Mouse (Mus musculus): ENCODE measurements around the gene Olfr826.
"Not testable (repeated sequence)": the region's sequence is repeated elsewhere in the genome, so short reads cannot be mapped to it uniquely, and the experiment has no call there.

Gene Olfr826

DNA sequence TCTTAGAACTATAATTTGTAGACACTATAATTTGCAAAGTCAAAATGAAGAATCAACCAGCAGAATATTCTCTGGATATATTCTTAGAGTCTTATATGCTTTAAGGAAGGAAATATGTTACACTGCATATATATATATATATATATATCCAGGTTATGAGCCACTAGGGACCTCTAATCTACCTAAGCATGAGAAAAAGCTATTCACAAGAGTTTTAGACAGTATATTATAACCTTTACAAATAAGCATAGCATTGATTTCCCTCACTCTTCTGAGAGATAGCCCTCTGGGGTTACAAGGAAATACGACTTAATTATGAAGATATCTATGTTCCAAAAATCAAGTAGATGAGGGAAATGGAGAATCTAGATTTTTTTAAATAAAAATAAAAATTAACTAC, at the start of gene Olfr826:
Gene Olfr826, minus strand, starts transcription at position 101 of the 400 bp plus-strand sequence.
- in situ Hi-C loops (cut with MboI, MseI) = no loop called here

DNA sequence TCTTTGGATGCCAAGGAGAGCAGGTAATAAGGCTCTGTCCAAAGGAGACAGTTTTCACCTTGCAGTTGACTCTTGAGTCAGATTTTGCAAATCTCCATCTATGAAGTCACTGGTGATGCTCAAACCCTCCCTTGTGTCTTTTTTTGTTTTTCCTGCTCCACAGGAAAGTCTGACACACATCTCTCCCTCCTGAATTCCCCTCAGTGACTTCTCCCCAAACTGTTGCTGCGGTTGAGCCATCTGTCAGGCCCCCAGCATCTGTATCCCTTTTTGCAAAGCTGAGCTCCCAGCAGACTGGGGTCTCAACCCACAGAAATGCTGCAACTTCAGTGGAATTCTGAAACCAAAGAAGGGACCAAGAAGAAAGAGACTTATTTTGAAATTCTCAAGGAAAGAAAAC, 48.1 kb upstream of the Olfr826 start:
- in situ Hi-C loops (cut with MboI, MseI) = loop anchor here (5.0 kb wide), 1 partner anchor 65 kb away; no protein-coding TSS in a partner anchor

DNA sequence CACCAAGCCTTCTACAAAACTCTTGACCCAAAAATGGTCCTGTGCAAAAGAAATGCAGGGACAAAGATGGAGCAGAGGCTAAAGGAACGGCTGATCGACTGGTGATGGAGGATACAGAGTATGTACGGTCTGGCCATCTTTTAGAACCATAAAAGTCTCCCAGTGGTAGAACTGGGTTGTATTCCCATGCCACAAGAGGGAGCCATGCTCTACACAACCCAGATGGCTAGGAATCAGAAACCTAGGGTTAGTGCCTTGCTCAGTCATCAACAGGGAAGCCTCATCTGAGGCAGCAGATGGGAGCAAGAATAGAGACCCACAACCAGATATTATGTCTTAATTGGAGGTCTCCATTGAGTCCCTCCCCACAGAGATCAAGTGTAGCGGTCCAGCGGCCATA, 45.6 kb upstream of the Olfr826 start:
- in situ Hi-C loops (cut with MboI, MseI) = no loop called here

DNA sequence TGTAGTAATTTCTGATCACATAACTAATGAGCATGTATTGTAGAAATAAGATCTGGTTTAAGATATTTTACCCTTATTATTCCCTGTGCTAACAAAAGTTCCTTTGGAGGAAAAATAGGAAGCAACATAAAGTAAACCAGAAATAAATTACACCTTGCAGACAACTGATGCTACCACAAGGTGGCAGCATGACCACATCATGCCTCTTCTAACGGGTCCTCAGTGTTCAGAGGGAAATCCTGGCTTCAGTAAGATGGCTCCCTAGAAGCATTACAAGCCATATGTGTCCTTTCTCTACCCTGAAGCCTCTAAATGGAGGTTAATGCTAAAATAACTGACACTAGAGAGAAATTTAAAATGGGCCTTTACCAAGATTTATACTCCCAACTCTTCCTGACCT, 44.3 kb upstream of the Olfr826 start:
- in situ Hi-C loops (cut with MboI, MseI) = no loop called here

DNA sequence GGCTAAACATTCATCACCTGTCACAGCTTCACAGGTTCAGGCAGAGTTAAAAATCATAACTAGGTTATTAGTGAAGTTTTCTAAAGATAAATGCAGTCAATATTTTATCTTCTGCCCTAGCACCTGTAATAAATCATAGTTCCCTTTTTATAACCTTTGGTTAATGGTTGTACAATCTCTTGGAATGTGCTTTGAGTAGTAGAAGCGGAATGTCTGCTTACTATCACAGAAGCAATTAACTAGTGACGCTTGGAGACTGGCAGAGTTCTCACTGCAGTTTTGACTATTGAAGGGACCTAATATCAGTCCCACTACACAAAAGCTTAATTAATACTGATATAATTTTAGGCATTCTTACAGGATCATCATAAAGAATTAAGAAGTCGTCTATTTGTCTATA, 41.0 kb upstream of the Olfr826 start:
- in situ Hi-C loops (cut with MboI, MseI) = no loop called here

DNA sequence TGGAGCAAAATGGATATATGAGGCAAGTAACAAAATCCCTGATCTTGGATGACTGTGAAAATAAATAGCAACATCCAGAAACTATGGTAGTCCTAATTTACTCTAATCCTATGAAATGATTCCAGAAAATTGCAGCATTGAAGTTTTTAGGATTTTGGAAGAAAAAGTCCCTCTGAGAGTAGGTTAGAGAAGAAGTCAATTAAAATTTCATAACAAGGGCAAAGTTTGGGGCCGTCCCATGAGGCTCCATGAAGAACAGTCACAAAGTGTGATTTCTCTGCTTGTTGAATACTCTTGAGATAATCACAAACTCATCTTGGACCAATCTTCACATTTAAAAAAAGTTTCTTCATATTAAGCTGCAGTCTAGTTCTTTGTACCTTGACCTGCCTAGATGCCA, 30.3 kb upstream of the Olfr826 start, which contains the start of gene Olfr827:
Gene Olfr827, minus strand, starts transcription at position 101 of the 400 bp plus-strand sequence.
- in situ Hi-C loops (cut with MboI, MseI) = no loop called here

DNA sequence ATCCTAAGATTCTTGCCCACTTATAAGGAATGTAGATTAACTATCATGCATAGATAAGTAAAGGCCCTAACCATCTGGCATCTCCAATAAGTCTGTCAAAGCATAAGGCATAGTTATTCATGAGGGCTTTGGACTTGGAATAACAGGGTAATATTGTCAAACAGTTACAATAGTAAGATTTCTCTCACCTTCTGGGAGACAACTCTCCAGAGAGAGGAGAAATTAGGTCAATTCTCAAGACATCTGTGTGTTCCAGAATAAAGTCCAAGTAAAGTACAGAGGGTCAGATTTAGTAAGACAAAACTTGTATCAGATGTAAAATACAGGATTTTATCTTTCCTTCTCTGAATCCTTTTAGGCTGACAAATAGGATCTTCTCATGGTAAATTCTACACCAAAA, 17.3 kb downstream of the Olfr826 start, which contains the start of gene Olfr825:
Gene Olfr825, minus strand, starts transcription at position 101 of the 400 bp plus-strand sequence.
- in situ Hi-C loops (cut with MboI, MseI) = no loop called here

DNA sequence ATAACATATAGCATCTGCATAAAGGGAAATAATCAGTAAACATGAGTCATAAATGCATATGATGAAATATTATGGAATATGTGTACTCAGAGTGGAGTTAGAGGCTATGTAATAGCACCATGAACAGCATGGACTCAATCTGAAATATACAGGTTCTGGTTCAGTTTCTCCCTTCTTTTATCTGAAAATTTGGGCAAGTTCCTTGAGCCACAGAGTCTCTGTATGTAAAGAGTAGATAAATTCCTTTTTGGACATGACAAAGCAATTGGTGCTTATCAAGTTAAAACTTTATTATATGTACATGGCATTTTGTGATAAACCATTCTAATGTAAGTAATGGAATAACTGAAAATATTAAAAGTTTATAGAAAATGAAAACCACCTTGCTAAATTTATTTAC, 18.8 kb downstream of the Olfr826 start:
- in situ Hi-C loops (cut with MboI, MseI) = no loop called here

DNA sequence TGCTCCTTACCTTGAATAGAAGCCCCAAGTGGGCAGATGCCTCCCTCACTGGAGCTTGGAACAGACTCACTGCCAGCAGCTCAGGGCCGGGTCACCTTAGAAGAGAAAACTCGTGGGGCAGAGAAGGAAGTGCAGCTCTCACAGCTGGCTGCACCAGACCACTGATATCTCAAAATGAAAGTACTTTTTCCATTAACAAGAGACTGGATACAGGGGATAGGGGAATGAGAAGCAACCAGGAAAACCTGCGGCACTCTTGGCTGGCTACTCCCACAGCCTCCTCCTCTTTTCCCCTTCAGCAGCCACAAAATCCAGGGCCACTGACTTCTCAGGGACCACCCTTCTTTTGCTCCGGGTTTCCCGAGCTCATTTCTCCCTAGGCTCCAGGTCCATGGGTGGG, 39.9 kb downstream of the Olfr826 start:
- in situ Hi-C loops (cut with MboI, MseI) = no loop called here

DNA sequence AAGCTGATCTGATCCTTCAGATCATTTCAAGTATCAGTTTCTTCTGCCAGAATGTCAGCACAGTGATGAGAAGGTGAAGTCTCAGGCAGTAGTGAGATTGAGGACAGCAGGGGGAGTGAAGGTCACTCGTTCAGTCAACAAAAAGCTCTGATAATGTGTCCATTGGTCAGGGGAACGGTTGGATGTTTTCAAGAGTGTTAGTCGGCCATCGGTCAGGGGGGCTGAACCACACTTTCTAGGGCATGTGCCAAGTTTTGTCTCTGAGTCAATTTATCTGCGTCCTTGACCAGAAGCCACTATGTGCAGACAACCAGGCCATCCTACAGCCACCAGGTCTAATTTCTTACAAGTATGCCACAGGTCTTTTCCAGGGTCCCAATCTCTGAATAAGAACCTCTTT, 41.5 kb downstream of the Olfr826 start:
- in situ Hi-C loops (cut with MboI, MseI) = not testable (repeated sequence)

DNA sequence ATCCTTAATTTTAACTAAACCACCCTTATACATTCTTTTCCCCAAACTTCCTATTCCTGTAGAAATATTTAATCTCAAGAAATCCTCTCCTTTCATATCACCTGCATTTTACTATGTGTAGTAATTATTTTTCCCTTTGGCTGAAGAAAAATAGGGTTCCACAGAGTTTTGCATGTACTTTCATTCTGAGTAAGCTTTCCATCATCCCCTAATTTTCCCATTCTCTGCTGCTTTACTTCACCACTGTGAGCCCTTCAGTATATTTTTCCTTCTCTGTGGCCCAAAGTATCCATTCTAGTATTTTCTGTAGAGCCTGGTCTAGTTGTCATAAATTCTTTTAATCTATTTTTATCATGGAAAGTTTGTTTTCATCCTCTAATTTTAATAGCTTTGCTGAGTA, 49.2 kb downstream of the Olfr826 start:
- in situ Hi-C loops (cut with MboI, MseI) = loop anchor here (5.0 kb wide), 1 partner anchor 58 kb away; no protein-coding TSS in a partner anchor

DNA sequence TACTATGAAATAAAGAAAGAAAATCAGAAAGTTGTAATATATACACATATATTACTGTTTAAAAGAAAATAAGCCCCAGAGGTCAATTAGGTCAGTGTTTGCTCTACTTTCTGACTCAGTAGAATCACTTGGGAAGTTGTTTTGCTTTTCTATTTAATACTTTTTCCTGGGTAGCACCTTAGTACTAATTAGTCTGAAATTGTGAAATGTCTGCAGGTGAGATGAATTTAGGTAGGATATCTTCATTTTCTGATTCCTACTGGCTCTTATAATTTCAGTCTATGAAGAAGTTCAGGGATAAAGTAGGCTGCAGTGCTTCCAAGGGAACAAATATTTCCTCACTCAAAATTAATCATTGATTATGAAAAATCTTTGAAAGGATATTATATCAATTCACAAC, 54.1 kb downstream of the Olfr826 start, which contains the start of gene Olfr824:
Gene Olfr824, minus strand, starts transcription at position 101 of the 400 bp plus-strand sequence.
- in situ Hi-C loops (cut with MboI, MseI) = not testable (repeated sequence)
